Mouse (Mus musculus): ENCODE results near the gene Son. TPM values are rescaled to one million over a fixed set of nuclear protein-coding genes. Genes with fewer than 3 reads are reported as not detected.
"Not testable (repeated sequence)": the region's sequence is repeated elsewhere in the genome, so short reads cannot be mapped to it uniquely, and the experiment has no call there.

Gene Son
- polyA plus RNA-seq, 1 experiment from 2014 or later, result 129 TPM

DNA sequence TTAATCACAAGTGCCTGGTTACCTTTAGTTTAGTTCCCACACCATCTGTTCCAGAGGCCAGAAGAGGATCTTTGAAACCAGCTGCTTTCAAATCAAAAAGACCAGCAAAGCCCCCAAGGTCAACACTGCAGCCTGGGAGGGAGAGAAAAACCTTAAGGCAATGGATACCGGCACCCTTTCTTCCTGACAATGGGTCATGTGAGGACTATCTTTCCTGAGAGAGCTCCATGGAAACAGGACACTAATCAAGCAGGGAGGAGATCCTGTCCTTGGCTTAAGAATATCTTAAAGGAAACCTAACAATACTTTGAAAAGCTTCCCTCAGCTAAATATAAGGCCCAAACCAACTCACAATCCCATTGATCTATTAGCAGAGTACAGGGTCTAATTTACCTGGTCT lies 16.7 kb upstream of the Son start:
- peaks cover 31% of the 10 kb centered on the region for H3K36me3 ChIP-seq (ENCODE audit: control insufficient read depth, insufficient read depth)
- no peaks in the 10 kb centered on the region for H3K9me3 ChIP-seq (ENCODE audit: control insufficient read depth, low read length)
- H3K4me3 ChIP-seq (replicated peaks; ENCODE audit: low read length), result no peak overlapping the region
- 79% methylated on average over 1 of the region's 1 CpGs for WGBS
- no peaks in the 10 kb centered on the region for H3K4me1 ChIP-seq (replicated peaks; ENCODE audit: control insufficient read depth, insufficient read depth, low read length)
- no peak overlapping the region for H3K9ac ChIP-seq (replicated peaks; ENCODE audit: low read depth, low read length)
- ATAC-seq, result no peak
- H3K4me2 ChIP-seq (ENCODE audit: low read length), result no peak overlapping the region
- no peak overlapping the region for H3K27ac ChIP-seq (ENCODE audit: low read length)
- no peaks in the 10 kb centered on the region for H3K27me3 ChIP-seq (replicated peaks; ENCODE audit: control insufficient read depth, insufficient read depth, low read length)

DNA sequence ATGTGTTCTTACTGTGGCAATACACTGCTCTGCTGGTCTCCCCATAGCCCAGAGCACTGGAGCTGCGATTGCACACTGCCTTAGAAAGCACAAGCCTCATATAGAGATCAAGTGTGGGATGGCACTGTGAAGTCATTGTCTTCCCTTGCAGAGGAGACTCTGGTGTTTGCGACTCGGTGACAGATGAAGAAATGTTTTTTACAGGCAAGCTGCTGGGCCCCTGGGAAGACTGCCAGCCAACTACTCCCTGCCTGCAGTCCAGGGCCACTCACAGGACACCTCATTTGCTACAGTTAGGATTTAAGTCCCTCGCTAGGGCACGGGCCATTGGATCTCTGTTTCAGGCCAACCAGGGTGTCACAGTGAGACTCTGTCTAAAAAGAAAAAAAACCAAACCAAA lies 14.9 kb upstream of the Son start:
- peaks cover 33% of the 10 kb centered on the region for H3K36me3 ChIP-seq (ENCODE audit: control insufficient read depth, insufficient read depth)
- WGBS, result 88% methylated on average over 5 of the region's 5 CpGs
- H3K27ac ChIP-seq (ENCODE audit: low read length), result no peak overlapping the region

DNA sequence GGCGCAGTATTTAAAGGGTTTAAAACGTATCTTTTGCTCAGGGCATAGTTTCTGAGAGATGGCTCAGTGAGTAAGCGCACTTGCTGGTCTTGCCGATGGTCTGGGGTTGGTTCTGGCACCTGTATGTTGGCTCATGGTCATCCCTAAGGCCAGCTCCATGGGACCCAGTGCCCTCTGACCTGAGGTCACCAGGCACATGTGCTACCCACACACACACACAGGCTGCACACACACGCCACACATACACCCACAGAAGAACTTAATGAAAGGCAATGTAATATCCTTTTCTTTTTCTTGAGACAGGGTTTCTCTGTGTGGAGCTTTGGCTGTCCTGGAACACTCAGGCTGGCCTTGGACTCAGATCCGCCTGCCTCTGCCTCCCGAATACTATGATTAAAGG lies 14.4 kb upstream of the Son start:
- 97% methylated on average over 7 of the region's 7 CpGs for WGBS
- no peak overlapping the region for H3K4me3 ChIP-seq (replicated peaks; ENCODE audit: low read length)

More for the DNA sequence above, 14.9 kb upstream of the Son start:
- no peaks in the 10 kb centered on the region for H3K9me3 ChIP-seq (ENCODE audit: control insufficient read depth, low read length)
- H3K4me1 ChIP-seq (replicated peaks; ENCODE audit: control insufficient read depth, insufficient read depth, low read length), result no peaks in the 10 kb centered on the region
- no peak overlapping the region for H3K9ac ChIP-seq (replicated peaks; ENCODE audit: low read depth, low read length)
- H3K27me3 ChIP-seq (replicated peaks; ENCODE audit: control insufficient read depth, insufficient read depth, low read length), result no peaks in the 10 kb centered on the region
- H3K4me3 ChIP-seq (replicated peaks; ENCODE audit: low read length), result no peak overlapping the region
- no peak for ATAC-seq
- H3K4me2 ChIP-seq (ENCODE audit: low read length), result no peak overlapping the region

DNA sequence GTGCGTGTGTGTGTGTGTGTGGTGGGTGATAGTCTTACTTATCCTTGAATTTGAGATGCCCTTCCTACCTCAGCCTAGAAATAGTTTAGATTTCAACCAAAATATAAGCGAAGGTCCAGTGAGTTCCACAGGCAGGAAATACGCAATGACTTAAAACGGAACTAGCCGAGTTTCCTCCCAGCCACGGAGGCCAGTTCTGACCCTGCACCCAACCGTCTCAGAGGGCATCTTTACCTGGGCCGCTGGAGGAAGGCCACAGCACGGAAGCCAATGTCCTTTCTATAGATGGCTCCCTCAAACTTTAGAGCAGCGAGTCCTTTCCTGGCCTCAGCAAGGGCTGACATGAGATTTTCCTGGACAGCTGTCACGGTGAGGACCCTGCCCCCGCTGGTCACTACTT lies 13.7 kb upstream of the Son start:
- Histone ChIP-seq H3K27ac (ENCODE audit: low read length) (no peak overlapping the region), H3K4me2 (ENCODE audit: low read length) (no peak overlapping the region), H3K9me3 (ENCODE audit: control insufficient read depth, low read length) (no peaks in the 10 kb centered on the region), H3K27me3 (replicated peaks; ENCODE audit: control insufficient read depth, insufficient read depth, low read length) (no peaks in the 10 kb centered on the region), H3K36me3 (ENCODE audit: control insufficient read depth, insufficient read depth) (peaks cover 36% of the 10 kb centered on the region), H3K9ac (replicated peaks; ENCODE audit: low read depth, low read length) (no peak overlapping the region), H3K4me1 (replicated peaks; ENCODE audit: control insufficient read depth, insufficient read depth, low read length) (no peaks in the 10 kb centered on the region), H3K4me3 (replicated peaks; ENCODE audit: low read length) (no peak overlapping the region)
- 95% methylated on average over 12 of the region's 12 CpGs for WGBS
- no peak for ATAC-seq

More for the DNA sequence above, 14.4 kb upstream of the Son start:
- Histone ChIP-seq H3K4me1 (replicated peaks; ENCODE audit: control insufficient read depth, insufficient read depth, low read length) (no peaks in the 10 kb centered on the region), H3K4me2 (ENCODE audit: low read length) (no peak overlapping the region), H3K9ac (replicated peaks; ENCODE audit: low read depth, low read length) (no peak overlapping the region), H3K27ac (ENCODE audit: low read length) (no peak overlapping the region), H3K9me3 (ENCODE audit: control insufficient read depth, low read length) (no peaks in the 10 kb centered on the region), H3K36me3 (ENCODE audit: control insufficient read depth, insufficient read depth) (peaks cover 34% of the 10 kb centered on the region), H3K27me3 (replicated peaks; ENCODE audit: control insufficient read depth, insufficient read depth, low read length) (no peaks in the 10 kb centered on the region)
- no peak for ATAC-seq

DNA sequence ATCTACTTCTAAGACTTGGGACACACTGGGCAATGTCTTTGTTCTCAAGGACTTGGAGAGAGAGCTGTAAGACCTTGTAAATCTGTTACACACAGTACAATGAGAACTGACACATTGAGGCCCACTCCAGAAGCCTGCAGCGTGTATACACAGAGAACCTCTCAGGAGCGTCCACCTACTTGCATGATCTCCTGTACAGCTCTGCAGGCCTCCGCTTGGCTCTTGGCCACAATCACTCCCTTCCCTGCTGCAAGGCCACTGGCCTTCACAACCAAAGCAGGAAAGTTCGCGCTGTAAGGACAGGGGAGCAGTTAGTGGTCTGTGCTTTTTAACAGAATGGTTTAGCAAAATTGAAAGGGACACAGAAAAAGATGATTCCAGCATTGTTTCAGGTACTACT lies 8.1 kb upstream of the Son start:
- no peak overlapping the region for H3K9ac ChIP-seq (replicated peaks; ENCODE audit: low read depth, low read length)
- H3K27me3 ChIP-seq (replicated peaks; ENCODE audit: control insufficient read depth, insufficient read depth, low read length), result no peaks in the 10 kb centered on the region
- ATAC-seq, result no peak
- no peak overlapping the region for H3K4me3 ChIP-seq (replicated peaks; ENCODE audit: low read length)
- no peaks in the 10 kb centered on the region for H3K9me3 ChIP-seq (ENCODE audit: control insufficient read depth, low read length)
- H3K36me3 ChIP-seq (ENCODE audit: control insufficient read depth, insufficient read depth), result peaks cover 26% of the 10 kb centered on the region
- 92% methylated on average over 5 of the region's 5 CpGs for WGBS
- no peaks in the 10 kb centered on the region for H3K4me1 ChIP-seq (replicated peaks; ENCODE audit: control insufficient read depth, insufficient read depth, low read length)
- H3K27ac ChIP-seq (ENCODE audit: low read length), result no peak overlapping the region
- no peak overlapping the region for H3K4me2 ChIP-seq (ENCODE audit: low read length)

DNA sequence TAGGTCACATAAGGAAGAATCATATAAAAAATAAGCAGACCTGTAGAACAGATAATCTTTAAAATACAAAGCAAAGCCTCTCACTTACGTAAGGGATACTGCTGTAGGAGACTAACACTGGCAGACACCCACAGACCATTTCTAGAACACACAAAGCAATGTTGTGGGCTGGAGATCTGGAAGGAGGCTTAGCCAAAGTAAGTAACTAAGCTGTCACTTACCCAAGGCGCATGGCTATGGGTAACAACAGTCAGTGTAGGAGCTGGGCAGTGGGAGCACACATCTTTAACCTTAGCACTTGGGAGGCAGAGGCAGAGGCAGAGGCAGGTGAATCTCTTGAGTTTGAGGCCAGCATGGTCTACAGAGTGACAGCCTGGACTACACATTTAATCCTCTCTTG lies 7.7 kb upstream of the Son start:
- Histone ChIP-seq H3K27ac (ENCODE audit: low read length) (no peak overlapping the region), H3K4me1 (replicated peaks; ENCODE audit: control insufficient read depth, insufficient read depth, low read length) (no peaks in the 10 kb centered on the region), H3K9ac (replicated peaks; ENCODE audit: low read depth, low read length) (no peak overlapping the region), H3K4me3 (replicated peaks; ENCODE audit: low read length) (no peak overlapping the region), H3K9me3 (ENCODE audit: control insufficient read depth, low read length) (no peaks in the 10 kb centered on the region), H3K27me3 (replicated peaks; ENCODE audit: control insufficient read depth, insufficient read depth, low read length) (no peaks in the 10 kb centered on the region), H3K36me3 (ENCODE audit: control insufficient read depth, insufficient read depth) (peaks cover 26% of the 10 kb centered on the region), H3K4me2 (ENCODE audit: low read length) (no peak overlapping the region)
- ATAC-seq, result no peak
- 93% methylated on average over 2 of the region's 2 CpGs for WGBS

DNA sequence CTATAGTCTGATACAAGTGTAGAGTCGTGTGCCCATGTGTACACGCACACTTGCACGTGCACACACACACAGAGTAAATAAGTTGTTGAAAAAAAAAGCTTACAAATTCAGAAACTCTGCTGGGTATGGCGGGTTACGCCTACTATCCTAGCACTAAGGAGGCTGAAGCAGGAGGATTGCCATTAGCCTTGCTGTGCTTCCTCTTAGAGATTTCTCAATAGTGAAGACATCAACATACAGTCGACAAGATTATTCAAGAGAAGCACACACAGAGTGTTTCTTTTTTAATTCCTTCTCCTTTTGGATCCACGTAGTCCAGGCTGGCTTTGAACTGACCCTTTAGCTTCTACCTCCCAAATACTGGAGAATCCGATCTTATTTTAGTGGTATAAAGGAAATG lies 7.1 kb upstream of the Son start:
- H3K27me3 ChIP-seq (replicated peaks; ENCODE audit: control insufficient read depth, insufficient read depth, low read length), result no peaks in the 10 kb centered on the region
- peaks cover 26% of the 10 kb centered on the region for H3K36me3 ChIP-seq (ENCODE audit: control insufficient read depth, insufficient read depth)
- H3K9ac ChIP-seq (replicated peaks; ENCODE audit: low read depth, low read length), result no peak overlapping the region
- no peaks in the 10 kb centered on the region for H3K9me3 ChIP-seq (ENCODE audit: control insufficient read depth, low read length)
- H3K4me3 ChIP-seq (replicated peaks; ENCODE audit: low read length), result no peak overlapping the region
- no peak overlapping the region for H3K27ac ChIP-seq (ENCODE audit: low read length)
- WGBS, result 94% methylated on average over 8 of the region's 8 CpGs
- no peaks in the 10 kb centered on the region for H3K4me1 ChIP-seq (replicated peaks; ENCODE audit: control insufficient read depth, insufficient read depth, low read length)
- no peak overlapping the region for H3K4me2 ChIP-seq (ENCODE audit: low read length)
- no peak for ATAC-seq

DNA sequence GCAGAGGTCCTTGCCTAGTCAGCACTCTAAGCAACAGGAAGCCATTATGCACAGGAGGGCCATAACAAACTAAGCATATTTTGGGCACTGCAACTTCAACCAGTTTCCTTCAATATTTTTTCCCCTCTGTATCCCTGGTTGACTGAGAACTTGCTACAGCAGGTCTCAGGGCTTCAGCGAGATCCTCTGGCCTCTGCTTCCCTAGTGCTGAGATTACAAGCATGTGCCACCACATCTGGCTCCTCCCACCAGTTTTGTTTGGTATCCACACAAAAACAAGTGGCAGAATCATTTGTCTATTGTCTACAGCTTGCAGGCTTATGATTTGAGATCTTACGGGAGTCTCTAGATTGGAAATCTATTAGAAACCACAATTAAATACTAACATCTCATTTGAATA lies 2.4 kb upstream of the Son start:
- no peak overlapping the region for H3K27ac ChIP-seq (ENCODE audit: low read length)
- H3K4me2 ChIP-seq (ENCODE audit: low read length), result no peak overlapping the region
- no peaks in the 10 kb centered on the region for H3K9me3 ChIP-seq (ENCODE audit: control insufficient read depth, low read length)
- 81% methylated on average over 2 of the region's 2 CpGs for WGBS
- H3K9ac ChIP-seq (replicated peaks; ENCODE audit: low read depth, low read length), result no peak overlapping the region
- peaks cover 13% of the 10 kb centered on the region for H3K4me1 ChIP-seq (replicated peaks; ENCODE audit: control insufficient read depth, insufficient read depth, low read length)
- H3K4me3 ChIP-seq (replicated peaks; ENCODE audit: low read length), result no peak overlapping the region
- H3K27me3 ChIP-seq (replicated peaks; ENCODE audit: control insufficient read depth, insufficient read depth, low read length), result no peaks in the 10 kb centered on the region
- H3K36me3 ChIP-seq (ENCODE audit: control insufficient read depth, insufficient read depth), result peaks cover 9% of the 10 kb centered on the region
- ATAC-seq, result no peak

DNA sequence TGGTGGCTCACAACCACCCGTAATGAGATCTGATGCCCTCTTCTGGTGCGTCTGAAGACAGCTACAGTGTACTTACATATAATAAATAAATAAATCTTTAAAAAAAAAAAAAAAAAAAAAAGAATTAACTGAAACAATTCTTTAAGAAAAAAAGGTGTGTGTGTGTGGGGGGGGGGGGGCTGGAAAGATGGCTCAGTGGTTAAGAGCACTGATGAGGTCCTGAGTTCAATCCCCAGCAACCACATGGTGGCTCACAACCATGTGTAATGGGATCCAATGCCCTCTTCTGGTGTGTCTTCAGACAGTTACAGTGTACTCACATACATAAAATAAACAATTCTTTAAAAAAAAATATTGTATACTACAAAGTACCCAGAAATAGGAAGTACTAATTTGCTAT lies 1.9 kb upstream of the Son start:
- not testable (repeated sequence) for H3K9me3 ChIP-seq (ENCODE audit: control insufficient read depth, low read length); H3K36me3 ChIP-seq (ENCODE audit: control insufficient read depth, insufficient read depth); H3K27ac ChIP-seq (ENCODE audit: low read length); H3K4me2 ChIP-seq (ENCODE audit: low read length); H3K27me3 ChIP-seq (replicated peaks; ENCODE audit: control insufficient read depth, insufficient read depth, low read length); H3K9ac ChIP-seq (replicated peaks; ENCODE audit: low read depth, low read length); H3K4me3 ChIP-seq (replicated peaks; ENCODE audit: low read length); ATAC-seq
- WGBS, result no CpG with 5 or more reads among the region's 2 CpGs
- H3K4me1 ChIP-seq (replicated peaks; ENCODE audit: control insufficient read depth, insufficient read depth, low read length), result peaks cover 16% of the 10 kb centered on the region

DNA sequence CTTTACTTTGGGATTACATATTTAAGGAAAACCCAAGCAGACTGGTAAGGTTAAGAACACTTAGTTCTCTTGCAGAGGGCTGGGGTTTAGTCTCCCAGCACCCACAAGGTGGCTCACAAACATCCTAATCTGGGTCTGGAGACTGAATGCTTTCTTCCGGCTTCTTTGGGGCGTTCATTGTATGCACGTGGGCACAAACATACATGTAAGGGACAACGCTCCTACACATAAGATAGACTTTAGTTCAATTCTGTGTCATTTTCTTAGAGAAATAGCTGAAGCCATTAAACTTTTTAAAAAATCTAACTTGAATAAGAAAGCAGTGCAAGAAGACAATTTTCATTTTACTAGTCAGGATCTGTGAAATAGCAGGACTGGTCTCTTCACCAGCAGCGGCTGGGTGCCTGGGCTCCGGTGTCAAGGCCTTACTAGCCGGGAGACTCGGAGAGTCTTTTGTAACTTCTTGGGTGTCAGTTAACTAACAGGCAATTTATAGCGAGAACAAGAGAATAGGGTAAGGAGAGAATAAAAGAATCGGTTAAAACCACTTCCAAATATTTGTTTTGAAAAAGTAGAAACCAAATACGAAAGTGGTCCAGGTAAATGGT lies 1.2 kb upstream of the Son start:
- Histone ChIP-seq H3K27ac (ENCODE audit: low read length) (peak overlapping the region; percentile 47; the same call in 1 of the 2 replicates), H3K27me3 (replicated peaks; ENCODE audit: control insufficient read depth, insufficient read depth, low read length) (no peaks in the 10 kb centered on the region), H3K4me2 (ENCODE audit: low read length) (peak overlapping the region; percentile 80), H3K9me3 (ENCODE audit: control insufficient read depth, low read length) (no peaks in the 10 kb centered on the region), H3K4me1 (replicated peaks; ENCODE audit: control insufficient read depth, insufficient read depth, low read length) (peaks cover 16% of the 10 kb centered on the region), H3K36me3 (ENCODE audit: control insufficient read depth, insufficient read depth) (peaks cover 7% of the 10 kb centered on the region), H3K4me3 (replicated peaks; ENCODE audit: low read length) (peak overlapping the region; percentile 83), H3K9ac (replicated peaks; ENCODE audit: low read depth, low read length) (no peak overlapping the region)
- under 1% methylated on average over 11 of the region's 11 CpGs for WGBS
- no peak for ATAC-seq

Measured in forebrain, embryonic 16.5 days (tissue).